Mouse (Mus musculus): ENCODE measurements around the gene Bicd2. TPM values are rescaled to one million over a fixed set of nuclear protein-coding genes. Genes with fewer than 3 reads are reported as not detected.
A peak's percentile ranks its signal among the peaks of the same experiment; 100 is the strongest.

Gene Bicd2
- polyA plus RNA-seq (2014; fragmentation: Nextera tagmentation; extraction: Ambion mirVana), result 24.0 and 25.8 TPM in 2 replicates

GRCm38 (mm10) chr13:49341012-49341830 lies at the start of gene Bicd2:
Bicd2 (plus strand) TSS chr13:49341585.
- H3K9me3 ChIP-seq (ENCODE audit: control insufficient read depth, low read length), result no peaks in the 10 kb centered on the region
- peak within 1 kb of the TSS; percentile 84 for H3K4me3 ChIP-seq (ENCODE audit: low read depth, low read length)
- peaks cover 21% of the 10 kb centered on the region for H3K4me1 ChIP-seq (replicated peaks; ENCODE audit: control insufficient read depth, insufficient read depth, low read length)
- H3K36me3 ChIP-seq (ENCODE audit: control insufficient read depth, insufficient read depth, low read length), result no peaks in the 10 kb centered on the region
- H3K27ac ChIP-seq (ENCODE audit: low read depth), result peak within 1 kb of the TSS; percentile 40; the same call in 1 of the 2 replicates
- no peaks in the 10 kb centered on the region for H3K27me3 ChIP-seq (replicated peaks; ENCODE audit: control insufficient read depth, insufficient read depth, low read length)
- peak; percentile 100 for ATAC-seq (replicated peaks; ENCODE audit: low FRiP score, low TSS enrichment, low read depth)
- peak within 1 kb of the TSS; percentile 83 for H3K9ac ChIP-seq (ENCODE audit: low read length)
- peak within 1 kb of the TSS; percentile 87 for H3K4me2 ChIP-seq (ENCODE audit: low read length)
- under 1% methylated on average over 72 of the region's 74 CpGs for WGBS
- DNase-seq (ENCODE audit: low spot score), result peak; percentile 97

- Histone ChIP-seq H3K27ac (ENCODE audit: low read depth) (no peak overlapping the region), H3K9ac (ENCODE audit: low read length) (no peak overlapping the region)
Observed at GRCm38 (mm10) chr13:49291949-49292348, 49.4 kb upstream of the Bicd2 start.

GRCm38 (mm10) chr13:49294108-49294507 lies 47.3 kb upstream of the Bicd2 start:
- Histone ChIP-seq H3K9ac (ENCODE audit: low read length) (no peak overlapping the region), H3K27ac (ENCODE audit: low read depth) (no peak overlapping the region), H3K4me3 (ENCODE audit: low read depth, low read length) (no peak overlapping the region), H3K4me2 (ENCODE audit: low read length) (no peak overlapping the region), H3K4me1 (replicated peaks; ENCODE audit: control insufficient read depth, insufficient read depth, low read length) (peaks cover under 1% of the 10 kb centered on the region; the same call in 1 of the 2 replicates), H3K27me3 (replicated peaks; ENCODE audit: control insufficient read depth, insufficient read depth, low read length) (no peaks in the 10 kb centered on the region), H3K36me3 (ENCODE audit: control insufficient read depth, insufficient read depth, low read length) (no peaks in the 10 kb centered on the region), H3K9me3 (ENCODE audit: control insufficient read depth, low read length) (no peaks in the 10 kb centered on the region)
- no peak for DNase-seq (ENCODE audit: low spot score)
- no peak for ATAC-seq (replicated peaks; ENCODE audit: low FRiP score, low TSS enrichment, low read depth)
- WGBS, result 71% methylated on average over 9 of the region's 9 CpGs

More at GRCm38 (mm10) chr13:49291949-49292348, 49.4 kb upstream of the Bicd2 start:
- Histone ChIP-seq H3K9me3 (ENCODE audit: control insufficient read depth, low read length) (no peaks in the 10 kb centered on the region), H3K4me3 (ENCODE audit: low read depth, low read length) (no peak overlapping the region), H3K4me2 (ENCODE audit: low read length) (no peak overlapping the region), H3K27me3 (replicated peaks; ENCODE audit: control insufficient read depth, insufficient read depth, low read length) (no peaks in the 10 kb centered on the region), H3K4me1 (replicated peaks; ENCODE audit: control insufficient read depth, insufficient read depth, low read length) (no peaks in the 10 kb centered on the region), H3K36me3 (ENCODE audit: control insufficient read depth, insufficient read depth, low read length) (no peaks in the 10 kb centered on the region)
- ATAC-seq (replicated peaks; ENCODE audit: low FRiP score, low TSS enrichment, low read depth) (no peak), DNase-seq (ENCODE audit: low spot score) (no peak)
- 92% methylated on average over 6 of the region's 6 CpGs for WGBS

DNA sequence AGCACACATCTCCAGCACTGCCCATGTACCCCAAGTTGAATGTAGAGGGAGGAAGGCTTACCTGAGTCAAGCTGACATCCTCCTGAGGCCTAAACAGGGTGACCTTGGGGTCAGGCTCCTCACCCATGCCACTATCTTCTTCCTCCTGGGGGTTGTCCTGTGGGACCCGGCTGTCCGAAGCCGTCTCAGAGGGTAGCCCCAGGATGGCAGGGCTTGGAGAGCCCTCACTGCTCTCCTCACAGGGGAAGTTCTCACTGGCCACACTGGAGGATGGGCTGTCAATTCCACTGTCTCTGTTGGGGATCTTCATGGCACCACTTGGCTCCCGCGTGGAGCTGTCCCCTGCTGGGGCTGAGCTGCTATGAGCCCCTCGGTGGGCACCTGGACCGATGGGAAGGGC lies 45.1 kb upstream of the Bicd2 start:
- H3K4me1 ChIP-seq (replicated peaks; ENCODE audit: control insufficient read depth, insufficient read depth, low read length), result peaks cover 4% of the 10 kb centered on the region; the same call in 1 of the 2 replicates
- 91% methylated on average over 7 of the region's 7 CpGs for WGBS
- H3K4me3 ChIP-seq (ENCODE audit: low read depth, low read length), result no peak overlapping the region
- H3K4me2 ChIP-seq (ENCODE audit: low read length), result no peak overlapping the region
- no peaks in the 10 kb centered on the region for H3K9me3 ChIP-seq (ENCODE audit: control insufficient read depth, low read length)
- no peaks in the 10 kb centered on the region for H3K27me3 ChIP-seq (replicated peaks; ENCODE audit: control insufficient read depth, insufficient read depth, low read length)
- H3K36me3 ChIP-seq (ENCODE audit: control insufficient read depth, insufficient read depth, low read length), result no peaks in the 10 kb centered on the region
- no peak for DNase-seq (ENCODE audit: low spot score)
- no peak overlapping the region for H3K9ac ChIP-seq (ENCODE audit: low read length)
- no peak overlapping the region for H3K27ac ChIP-seq (ENCODE audit: low read depth)
- ATAC-seq (replicated peaks; ENCODE audit: low FRiP score, low TSS enrichment, low read depth), result no peak

- Histone ChIP-seq H3K9ac (ENCODE audit: low read length) (no peak overlapping the region), H3K4me3 (ENCODE audit: low read depth, low read length) (no peak overlapping the region), H3K36me3 (ENCODE audit: control insufficient read depth, insufficient read depth, low read length) (no peaks in the 10 kb centered on the region), H3K4me1 (replicated peaks; ENCODE audit: control insufficient read depth, insufficient read depth, low read length) (peaks cover 4% of the 10 kb centered on the region; the same call in 1 of the 2 replicates), H3K27ac (ENCODE audit: low read depth) (peak overlapping the region; percentile 38), H3K9me3 (ENCODE audit: control insufficient read depth, low read length) (no peaks in the 10 kb centered on the region), H3K27me3 (replicated peaks; ENCODE audit: control insufficient read depth, insufficient read depth, low read length) (no peaks in the 10 kb centered on the region), H3K4me2 (ENCODE audit: low read length) (no peak overlapping the region)
- peak; percentile 63 for ATAC-seq (replicated peaks; ENCODE audit: low FRiP score, low TSS enrichment, low read depth)
- WGBS, result 64% methylated on average over 14 of the region's 14 CpGs
- DNase-seq (ENCODE audit: low spot score), result no peak
Observed at GRCm38 (mm10) chr13:49298514-49299381, 42.6 kb upstream of the Bicd2 start.

DNA sequence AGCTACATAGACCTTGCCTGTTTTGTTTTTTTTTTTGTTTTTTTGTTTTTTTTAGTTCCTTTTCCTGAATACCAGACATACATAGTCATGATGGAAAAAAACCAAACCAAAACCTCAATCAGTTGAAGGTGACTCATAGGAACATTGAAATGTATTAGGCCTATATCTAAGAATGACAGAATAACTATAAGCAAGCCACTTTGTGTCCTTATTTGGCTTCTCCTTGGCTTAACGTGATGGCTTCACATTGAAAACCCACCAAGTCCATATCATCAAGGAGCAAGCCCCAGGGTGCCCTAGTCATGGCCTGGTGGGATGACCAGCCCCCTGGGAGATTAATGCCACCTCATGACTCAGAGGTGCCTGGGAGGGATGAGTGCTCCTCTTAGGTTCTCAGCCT lies 40.6 kb upstream of the Bicd2 start:
- Histone ChIP-seq H3K4me1 (replicated peaks; ENCODE audit: control insufficient read depth, insufficient read depth, low read length) (peaks cover 4% of the 10 kb centered on the region; the same call in 1 of the 2 replicates), H3K4me3 (ENCODE audit: low read depth, low read length) (no peak overlapping the region), H3K9me3 (ENCODE audit: control insufficient read depth, low read length) (no peaks in the 10 kb centered on the region), H3K27me3 (replicated peaks; ENCODE audit: control insufficient read depth, insufficient read depth, low read length) (no peaks in the 10 kb centered on the region), H3K36me3 (ENCODE audit: control insufficient read depth, insufficient read depth, low read length) (no peaks in the 10 kb centered on the region), H3K27ac (ENCODE audit: low read depth) (no peak overlapping the region), H3K4me2 (ENCODE audit: low read length) (no peak overlapping the region), H3K9ac (ENCODE audit: low read length) (no peak overlapping the region)
- DNase-seq (ENCODE audit: low spot score) (no peak), ATAC-seq (replicated peaks; ENCODE audit: low FRiP score, low TSS enrichment, low read depth) (no peak)
- 85% methylated on average over 1 of the region's 1 CpGs for WGBS

DNA sequence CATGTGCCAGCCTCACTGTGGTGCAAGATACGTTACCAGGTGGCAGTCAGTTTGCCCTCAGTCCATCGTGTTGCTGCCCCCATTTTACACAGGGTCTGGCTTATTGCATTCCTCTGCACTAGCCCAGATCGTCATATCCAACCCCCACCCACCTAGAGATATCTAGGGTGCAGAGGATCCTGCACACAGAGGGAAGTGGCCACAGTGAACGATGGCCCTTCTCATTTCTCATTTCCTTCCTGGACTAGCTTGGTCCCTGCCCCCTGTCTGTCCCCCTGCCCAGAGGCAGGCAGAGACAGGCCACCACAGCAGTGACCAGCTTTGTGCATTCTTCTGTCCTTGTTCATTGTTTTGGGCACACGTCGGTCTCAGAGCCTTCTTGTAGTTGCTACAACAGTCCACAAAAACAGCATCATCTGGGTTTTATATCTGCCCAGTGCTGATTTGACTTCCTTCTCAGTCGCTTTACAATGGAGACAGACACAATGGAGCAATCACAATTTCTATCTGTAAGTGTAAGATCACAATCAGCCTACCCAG lies 34.5 kb upstream of the Bicd2 start:
- H3K36me3 ChIP-seq (ENCODE audit: control insufficient read depth, insufficient read depth, low read length), result no peaks in the 10 kb centered on the region
- H3K27me3 ChIP-seq (replicated peaks; ENCODE audit: control insufficient read depth, insufficient read depth, low read length), result no peaks in the 10 kb centered on the region
- peak; percentile 17; the same call in 1 of the 2 replicates for ATAC-seq (replicated peaks; ENCODE audit: low FRiP score, low TSS enrichment, low read depth)
- no peaks in the 10 kb centered on the region for H3K9me3 ChIP-seq (ENCODE audit: control insufficient read depth, low read length)
- no peak overlapping the region; the same call in 1 of the 2 replicates for H3K9ac ChIP-seq (ENCODE audit: low read length)
- 29% methylated on average over 7 of the region's 7 CpGs for WGBS
- H3K4me3 ChIP-seq (ENCODE audit: low read depth, low read length), result peak overlapping the region; percentile 4; the same call in 1 of the 2 replicates
- H3K27ac ChIP-seq (ENCODE audit: low read depth), result peak overlapping the region; percentile 83
- H3K4me2 ChIP-seq (ENCODE audit: low read length), result peak overlapping the region; percentile 42
- peaks cover 12% of the 10 kb centered on the region; the same call in 1 of the 2 replicates for H3K4me1 ChIP-seq (replicated peaks; ENCODE audit: control insufficient read depth, insufficient read depth, low read length)
- no peak for DNase-seq (ENCODE audit: low spot score)

GRCm38 (mm10) chr13:49307311-49307969 lies 33.9 kb upstream of the Bicd2 start:
- H3K4me3 ChIP-seq (ENCODE audit: low read depth, low read length), result peak overlapping the region; percentile 4; the same call in 1 of the 2 replicates
- no peak overlapping the region; the same call in 1 of the 2 replicates for H3K9ac ChIP-seq (ENCODE audit: low read length)
- 2% methylated on average over 10 of the region's 10 CpGs for WGBS
- peaks cover 12% of the 10 kb centered on the region; the same call in 1 of the 2 replicates for H3K4me1 ChIP-seq (replicated peaks; ENCODE audit: control insufficient read depth, insufficient read depth, low read length)
- DNase-seq (ENCODE audit: low spot score) (peak; percentile 82), ATAC-seq (replicated peaks; ENCODE audit: low FRiP score, low TSS enrichment, low read depth) (peak; percentile 91)
- H3K27me3 ChIP-seq (replicated peaks; ENCODE audit: control insufficient read depth, insufficient read depth, low read length), result no peaks in the 10 kb centered on the region
- peak overlapping the region; percentile 83 for H3K27ac ChIP-seq (ENCODE audit: low read depth)
- no peaks in the 10 kb centered on the region for H3K36me3 ChIP-seq (ENCODE audit: control insufficient read depth, insufficient read depth, low read length)
- H3K4me2 ChIP-seq (ENCODE audit: low read length), result peak overlapping the region; percentile 42
- no peaks in the 10 kb centered on the region for H3K9me3 ChIP-seq (ENCODE audit: control insufficient read depth, low read length)

All from intestine, embryonic 14.5 days (tissue).